Mouse (Mus musculus): ENCODE measurements at regions not wholly inside any gene's neighbourhood (a gene's known extent, or its start where the extent isn't known, plus 50 kb on each side); places are given as distances from the start of the nearest gene placed in this dataset.

DNA sequence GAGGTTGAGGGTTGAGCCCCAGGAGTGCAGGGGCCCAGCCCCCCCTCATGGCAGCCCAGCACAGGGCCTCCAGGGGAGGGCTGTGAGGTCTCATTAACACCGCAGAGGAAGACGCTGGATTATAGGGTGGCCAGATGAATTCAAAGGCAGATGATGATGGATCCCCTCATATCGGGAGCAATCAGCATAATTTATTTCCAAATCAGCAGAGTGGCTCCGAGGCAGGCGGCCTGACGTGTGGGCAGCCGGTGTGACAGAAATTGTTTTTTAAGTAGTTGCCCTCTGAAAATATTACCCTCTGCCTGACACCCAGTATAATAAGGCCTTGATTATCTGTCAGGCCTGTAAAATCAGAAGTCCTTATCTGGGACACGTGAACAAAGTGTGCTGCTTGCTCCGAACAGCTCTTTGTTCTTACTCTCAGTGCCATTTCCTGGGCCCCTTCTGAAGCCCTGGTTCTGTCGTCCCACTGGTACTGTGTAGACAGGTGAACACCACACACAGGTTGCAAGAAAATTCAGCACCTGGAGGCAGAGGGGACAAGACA is 303.0 kb upstream of the Rnf32 start:
- Histone ChIP-seq H3K4me1 (no peaks in the 10 kb centered on the region), H3K27ac (no peak overlapping the region), H3K4me2 (replicated peaks) (no peak overlapping the region), H3K36me3 (no peaks in the 10 kb centered on the region), H3K27me3 (no peaks in the 10 kb centered on the region), H3K9me3 (no peaks in the 10 kb centered on the region), H3K9ac (no peak overlapping the region), H3K4me3 (no peak overlapping the region)
- no peak for ATAC-seq (ENCODE audit: low FRiP score, low read depth)
- WGBS = 25% methylated on average over 10 of the region's 10 CpGs

GRCm38 (mm10) chr5:28891988-28892387 is 303.8 kb upstream of the Rnf32 start:
- ATAC-seq (ENCODE audit: low FRiP score, low read depth) = no peak
- no peak overlapping the region for H3K9ac ChIP-seq
- H3K4me3 ChIP-seq = no peak overlapping the region
- no peaks in the 10 kb centered on the region for H3K36me3 ChIP-seq
- H3K9me3 ChIP-seq = no peaks in the 10 kb centered on the region
- H3K4me2 ChIP-seq (replicated peaks) = no peak overlapping the region
- H3K27me3 ChIP-seq = no peaks in the 10 kb centered on the region
- 76% methylated on average over 7 of the region's 7 CpGs for WGBS
- H3K4me1 ChIP-seq = no peaks in the 10 kb centered on the region
- no peak overlapping the region for H3K27ac ChIP-seq

DNA sequence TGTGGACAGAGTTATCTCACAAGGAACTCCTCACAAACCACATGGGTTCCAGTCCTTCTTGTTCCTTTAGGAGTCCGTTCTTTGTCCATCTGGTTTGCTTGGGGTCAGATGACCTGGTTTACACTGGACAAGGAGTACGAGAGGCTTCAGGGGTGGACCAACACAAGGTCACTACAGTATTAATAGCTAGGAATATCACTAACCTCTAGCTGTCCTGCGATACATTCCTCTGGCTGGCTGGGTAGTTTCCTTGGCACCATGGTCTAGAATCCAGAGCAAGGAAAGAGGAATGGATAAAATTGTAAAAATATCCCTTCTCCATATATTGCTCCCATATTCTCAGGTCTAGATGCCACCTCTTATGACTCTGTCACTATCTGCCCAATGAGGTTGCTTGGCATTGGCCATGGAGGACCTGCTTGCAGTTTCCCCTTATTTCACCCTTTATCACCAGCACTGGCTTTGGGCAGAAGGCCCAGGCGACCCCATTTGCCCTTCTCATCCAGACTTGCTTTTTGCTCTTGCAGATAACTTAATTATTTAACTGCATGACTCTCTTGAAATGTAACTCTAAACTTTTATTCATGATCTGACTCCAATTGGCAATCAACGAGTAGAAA is 310.9 kb upstream of the Rnf32 start:
- WGBS = 83% methylated on average over 5 of the region's 5 CpGs
- H3K9ac ChIP-seq = no peak overlapping the region
- ATAC-seq (ENCODE audit: low FRiP score, low read depth) = no peak
- H3K9me3 ChIP-seq = no peaks in the 10 kb centered on the region
- H3K27me3 ChIP-seq = no peaks in the 10 kb centered on the region
- no peaks in the 10 kb centered on the region for H3K36me3 ChIP-seq
- no peaks in the 10 kb centered on the region for H3K4me1 ChIP-seq
- no peak overlapping the region for H3K4me3 ChIP-seq
- no peak overlapping the region for H3K27ac ChIP-seq
- no peak overlapping the region for H3K4me2 ChIP-seq (replicated peaks)

DNA sequence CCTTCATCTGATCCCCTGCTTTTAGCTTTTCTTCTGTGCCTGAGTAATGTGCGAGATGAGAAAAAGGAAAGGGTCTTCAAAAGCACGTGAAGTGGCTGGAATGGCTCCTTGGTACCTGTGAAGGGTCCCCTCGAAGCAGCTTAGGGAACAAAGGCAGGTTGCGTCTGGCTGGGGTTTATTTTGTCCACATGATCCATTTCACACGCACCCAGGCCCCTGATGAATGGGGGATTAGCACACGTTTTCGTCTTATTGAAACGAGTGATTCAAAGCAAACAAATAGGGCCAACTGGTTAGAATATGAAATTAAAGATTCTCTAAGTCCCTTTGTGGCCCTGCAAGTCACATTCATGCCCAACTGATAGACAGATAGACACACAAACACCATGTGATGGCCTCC is 319.6 kb upstream of the Rnf32 start:
- Histone ChIP-seq H3K36me3 (no peaks in the 10 kb centered on the region), H3K27ac (no peak overlapping the region), H3K4me1 (no peaks in the 10 kb centered on the region), H3K9ac (no peak overlapping the region), H3K27me3 (no peaks in the 10 kb centered on the region), H3K9me3 (no peaks in the 10 kb centered on the region), H3K4me2 (replicated peaks) (no peak overlapping the region), H3K4me3 (no peak overlapping the region)
- no peak for ATAC-seq (ENCODE audit: low FRiP score, low read depth)
- 81% methylated on average over 8 of the region's 8 CpGs for WGBS

- Histone ChIP-seq H3K4me1 (no peaks in the 10 kb centered on the region), H3K36me3 (no peaks in the 10 kb centered on the region), H3K4me2 (replicated peaks) (no peak overlapping the region), H3K27me3 (no peaks in the 10 kb centered on the region), H3K9ac (no peak overlapping the region), H3K4me3 (no peak overlapping the region), H3K27ac (no peak overlapping the region), H3K9me3 (no peaks in the 10 kb centered on the region)
- ATAC-seq (ENCODE audit: low FRiP score, low read depth) = no peak
- WGBS = 86% methylated on average over 3 of the region's 3 CpGs
These were observed 322.1 kb upstream of the Rnf32 start for GRCm38 (mm10) chr5:28873600-28874265.

DNA sequence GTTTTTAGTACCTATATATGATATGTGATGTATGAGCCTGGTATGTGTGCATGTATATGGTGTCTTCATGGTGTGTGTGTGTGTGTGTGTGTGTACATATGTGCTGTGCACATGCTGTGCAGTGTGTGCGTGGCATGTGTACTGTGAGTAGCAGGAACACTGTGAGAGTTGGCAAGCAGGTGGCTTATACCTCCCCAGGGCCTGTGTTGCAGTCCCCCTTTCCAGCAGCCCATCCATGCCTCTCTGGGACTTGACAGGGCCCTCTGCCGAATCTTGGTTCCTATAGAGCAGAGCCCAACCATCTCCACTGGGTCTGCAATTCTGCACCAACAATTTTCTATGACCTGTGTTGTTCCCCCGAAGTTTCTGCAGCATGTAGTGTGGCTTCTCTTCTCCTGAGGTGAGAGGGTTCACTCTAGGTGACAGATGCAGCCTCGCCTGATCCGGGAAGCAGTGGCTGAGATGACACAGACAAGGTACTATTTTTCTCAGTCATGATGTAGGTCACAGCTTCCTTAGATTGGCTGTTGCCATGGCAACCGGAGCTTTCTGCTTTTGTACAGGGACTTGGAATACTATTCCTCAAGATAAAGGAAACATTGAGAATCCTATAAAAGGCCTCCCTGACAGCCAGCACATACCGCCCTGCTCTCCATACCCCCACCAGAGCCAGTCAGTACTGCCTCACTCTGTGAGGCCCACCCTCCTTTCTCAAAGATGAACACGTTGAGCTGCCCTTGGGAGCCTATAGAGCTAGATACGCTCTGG is 336.0 kb upstream of the Rnf32 start:
- H3K36me3 ChIP-seq = no peaks in the 10 kb centered on the region
- no peak overlapping the region for H3K9ac ChIP-seq
- no peak overlapping the region for H3K4me2 ChIP-seq (replicated peaks)
- 76% methylated on average over 9 of the region's 9 CpGs for WGBS
- no peak overlapping the region for H3K4me3 ChIP-seq
- no peaks in the 10 kb centered on the region for H3K27me3 ChIP-seq
- H3K4me1 ChIP-seq = no peaks in the 10 kb centered on the region
- no peaks in the 10 kb centered on the region for H3K9me3 ChIP-seq
- H3K27ac ChIP-seq = no peak overlapping the region
- no peak for ATAC-seq (ENCODE audit: low FRiP score, low read depth)

- no peaks in the 10 kb centered on the region for H3K9me3 ChIP-seq
- no peak for ATAC-seq (ENCODE audit: low FRiP score, low read depth)
- H3K27ac ChIP-seq = no peak overlapping the region
- H3K4me2 ChIP-seq (replicated peaks) = no peak overlapping the region
- H3K9ac ChIP-seq = no peak overlapping the region
- H3K4me1 ChIP-seq = peaks cover 9% of the 10 kb centered on the region
- H3K4me3 ChIP-seq = no peak overlapping the region
- no peaks in the 10 kb centered on the region for H3K27me3 ChIP-seq
- 78% methylated on average over 12 of the region's 12 CpGs for WGBS
- no peaks in the 10 kb centered on the region for H3K36me3 ChIP-seq
These were observed 357.5 kb upstream of the Rnf32 start for GRCm38 (mm10) chr5:28838141-28838925.

GRCm38 (mm10) chr5:28819091-28819490 is 352.0 kb upstream of the Shh start:
- Histone ChIP-seq H3K4me1 (no peaks in the 10 kb centered on the region), H3K4me2 (replicated peaks) (no peak overlapping the region), H3K27me3 (no peaks in the 10 kb centered on the region), H3K27ac (no peak overlapping the region), H3K9ac (no peak overlapping the region), H3K4me3 (no peak overlapping the region), H3K36me3 (no peaks in the 10 kb centered on the region), H3K9me3 (no peaks in the 10 kb centered on the region)
- ATAC-seq (ENCODE audit: low FRiP score, low read depth) = no peak
- WGBS = 86% methylated on average over 5 of the region's 5 CpGs

GRCm38 (mm10) chr5:28807950-28808349 is 340.9 kb upstream of the Shh start:
- 85% methylated on average over 5 of the region's 5 CpGs for WGBS
- H3K27ac ChIP-seq = no peak overlapping the region
- no peak for ATAC-seq (ENCODE audit: low FRiP score, low read depth)
- H3K27me3 ChIP-seq = no peaks in the 10 kb centered on the region
- no peaks in the 10 kb centered on the region for H3K36me3 ChIP-seq
- no peak overlapping the region for H3K4me2 ChIP-seq (replicated peaks)
- no peaks in the 10 kb centered on the region for H3K9me3 ChIP-seq
- no peaks in the 10 kb centered on the region for H3K4me1 ChIP-seq
- H3K4me3 ChIP-seq = no peak overlapping the region
- no peak overlapping the region for H3K9ac ChIP-seq

- Histone ChIP-seq H3K4me2 (replicated peaks) (no peak overlapping the region), H3K9ac (no peak overlapping the region), H3K27me3 (no peaks in the 10 kb centered on the region), H3K9me3 (no peaks in the 10 kb centered on the region), H3K4me1 (0 out of 2 replicates have a peak, but pooled peaks cover 4% of the 10 kb centered on the region), H3K4me3 (no peak overlapping the region), H3K36me3 (no peaks in the 10 kb centered on the region), H3K27ac (no peak overlapping the region)
- WGBS = 84% methylated on average over 2 of the region's 2 CpGs
- no peak for ATAC-seq (ENCODE audit: low FRiP score, low read depth)
These were observed 332.4 kb upstream of the Shh start for GRCm38 (mm10) chr5:28799464-28799863.

GRCm38 (mm10) chr5:28798361-28798760 is 331.3 kb upstream of the Shh start:
- no peak for ATAC-seq (ENCODE audit: low FRiP score, low read depth)
- Histone ChIP-seq H3K9me3 (no peaks in the 10 kb centered on the region), H3K4me1 (0 out of 2 replicates have a peak, but pooled peaks cover 4% of the 10 kb centered on the region), H3K36me3 (no peaks in the 10 kb centered on the region), H3K4me3 (no peak overlapping the region), H3K4me2 (replicated peaks) (no peak overlapping the region), H3K27ac (no peak overlapping the region), H3K9ac (no peak overlapping the region), H3K27me3 (no peaks in the 10 kb centered on the region)
- 93% methylated on average over 1 of the region's 1 CpGs for WGBS
